Mouse (Mus musculus) erythroblast, embryonic 14.5 days (primary cell): ENCODE data around the gene Il9. TPM values are rescaled to one million over a fixed set of nuclear protein-coding genes. Genes with fewer than 3 reads are reported as not detected.

Experiments used
- H3K27me3 ChIP-seq: 2 replicates; pipeline ENCODE4 v1.6.1; 2012; ENCODE audit warnings: inconsistent platforms; ENCODE audit not compliant: control insufficient read depth
- H3K36me3 ChIP-seq: 2 replicates; pipeline ENCODE4 v1.6.1; 2012; ENCODE audit warnings: mild to moderate bottlenecking, inconsistent platforms; ENCODE audit not compliant: control insufficient read depth
- H3K4me1 ChIP-seq: 2 replicates; pipeline ENCODE4 v1.6.1; 2012; ENCODE audit warnings: inconsistent platforms; ENCODE audit not compliant: control insufficient read depth
- H3K4me3 ChIP-seq: replicated peaks from 2 replicates; pipeline ENCODE3; 2012; ENCODE audit warnings: moderate library complexity, mild to moderate bottlenecking, inconsistent platforms
- H3K9me3 ChIP-seq: 2 replicates; pipeline ENCODE4 v1.6.1; 2012; ENCODE audit warnings: low read length, inconsistent platforms, mixed read lengths; ENCODE audit not compliant: control insufficient read depth
- GATA1 ChIP-seq: IDR thresholded peaks from 2 replicates; pipeline ENCODE4 v1.6.1; 2012; ENCODE audit warnings: low read length, inconsistent platforms, mixed read lengths
- TAL1 ChIP-seq: IDR thresholded peaks from 3 replicates; pipeline ENCODE4 v1.6.1; 2012; ENCODE audit warnings: low read length, inconsistent platforms, mixed read lengths
- polyA plus RNA-seq: library from polyadenylated mRNA; stranded (reverse); fragments of >175 nt; gene quantifications from 2 replicates; pipeline ENCODE4 v1.2.3, GENCODE M21; 2012

Il9 gene
- polyA plus RNA-seq, 1 experiment = not detected

GRCm38 (mm10) chr13:56516311-56516710 lies 34.3 kb upstream of the Il9 start:
- H3K27me3 ChIP-seq = no peaks in the 10 kb centered on the region
- H3K4me1 ChIP-seq = no peaks in the 10 kb centered on the region
- no peak for TF ChIP-seq TAL1
- no peak for TF ChIP-seq GATA1
- no peaks in the 10 kb centered on the region for H3K9me3 ChIP-seq
- no peak overlapping the region for H3K4me3 ChIP-seq
- no peaks in the 10 kb centered on the region for H3K36me3 ChIP-seq

GRCm38 (mm10) chr13:56513595-56513994 lies 31.5 kb upstream of the Il9 start:
- H3K4me3 ChIP-seq = no peak overlapping the region
- TF ChIP-seq GATA1 (no peak), TAL1 (no peak)
- H3K36me3 ChIP-seq = no peaks in the 10 kb centered on the region
- H3K27me3 ChIP-seq = no peaks in the 10 kb centered on the region
- H3K4me1 ChIP-seq = no peaks in the 10 kb centered on the region
- H3K9me3 ChIP-seq = no peaks in the 10 kb centered on the region

- no peaks in the 10 kb centered on the region for H3K27me3 ChIP-seq
- TF ChIP-seq TAL1 (no peak), GATA1 (no peak)
- H3K36me3 ChIP-seq = no peaks in the 10 kb centered on the region
- H3K4me3 ChIP-seq = no peak overlapping the region
- H3K4me1 ChIP-seq = no peaks in the 10 kb centered on the region
- H3K9me3 ChIP-seq = no peaks in the 10 kb centered on the region
Observed at GRCm38 (mm10) chr13:56509796-56510195, 27.8 kb upstream of the Il9 start.

- no peaks in the 10 kb centered on the region for H3K4me1 ChIP-seq
- no peaks in the 10 kb centered on the region for H3K9me3 ChIP-seq
- no peak for TF ChIP-seq GATA1
- no peak for TF ChIP-seq TAL1
Observed at GRCm38 (mm10) chr13:56506871-56507496, 24.9 kb upstream of the Il9 start.

GRCm38 (mm10) chr13:56501866-56502420 lies 19.9 kb upstream of the Il9 start:
- no peak overlapping the region for H3K4me3 ChIP-seq
- H3K9me3 ChIP-seq = peaks cover 2% of the 10 kb centered on the region
- no peaks in the 10 kb centered on the region for H3K27me3 ChIP-seq
- no peaks in the 10 kb centered on the region for H3K36me3 ChIP-seq
- no peaks in the 10 kb centered on the region for H3K4me1 ChIP-seq
- TF ChIP-seq TAL1 (no peak), GATA1 (no peak)

More at GRCm38 (mm10) chr13:56506871-56507496, 24.9 kb upstream of the Il9 start:
- Histone ChIP-seq H3K36me3 (no peaks in the 10 kb centered on the region), H3K27me3 (no peaks in the 10 kb centered on the region), H3K4me3 (no peak overlapping the region)

GRCm38 (mm10) chr13:56500636-56501035 lies 18.6 kb upstream of the Il9 start:
- TF ChIP-seq GATA1 (no peak), TAL1 (no peak)
- Histone ChIP-seq H3K27me3 (no peaks in the 10 kb centered on the region), H3K4me3 (no peak overlapping the region), H3K9me3 (peaks cover 2% of the 10 kb centered on the region), H3K4me1 (no peaks in the 10 kb centered on the region), H3K36me3 (no peaks in the 10 kb centered on the region)

- H3K27me3 ChIP-seq = no peaks in the 10 kb centered on the region
- peaks cover 2% of the 10 kb centered on the region for H3K9me3 ChIP-seq
- H3K36me3 ChIP-seq = no peaks in the 10 kb centered on the region
- H3K4me3 ChIP-seq = no peak overlapping the region
- H3K4me1 ChIP-seq = no peaks in the 10 kb centered on the region
- TF ChIP-seq TAL1 (no peak), GATA1 (no peak)
Observed at GRCm38 (mm10) chr13:56500132-56500531, 18.1 kb upstream of the Il9 start.

- H3K4me1 ChIP-seq = no peaks in the 10 kb centered on the region
- no peak for TF ChIP-seq GATA1
- TF ChIP-seq TAL1 = no peak
- H3K9me3 ChIP-seq = peaks cover 5% of the 10 kb centered on the region
- H3K36me3 ChIP-seq = no peaks in the 10 kb centered on the region
- no peak overlapping the region for H3K4me3 ChIP-seq
- no peaks in the 10 kb centered on the region for H3K27me3 ChIP-seq
Observed at GRCm38 (mm10) chr13:56494440-56494839, 12.4 kb upstream of the Il9 start.

- no peak for TF ChIP-seq TAL1
- TF ChIP-seq GATA1 = no peak
- Histone ChIP-seq H3K4me1 (no peaks in the 10 kb centered on the region), H3K27me3 (no peaks in the 10 kb centered on the region), H3K9me3 (peaks cover 2% of the 10 kb centered on the region; the same call in 1 of the 2 replicates), H3K36me3 (no peaks in the 10 kb centered on the region), H3K4me3 (no peak overlapping the region)
Observed at GRCm38 (mm10) chr13:56488012-56488411, 6.0 kb upstream of the Il9 start.
